Mouse (Mus musculus) heart, postnatal 36 days (tissue): ENCODE measurements at regions not wholly inside any gene's neighbourhood (a gene's known extent, or its start where the extent isn't known, plus 50 kb on each side); places are given as distances from the start of the nearest gene placed in this dataset.
A peak's percentile ranks its signal among the peaks of the same experiment; 100 is the strongest.

Experiments used
- DNase-seq, 2 experiments: peaks; one replicate each; pipeline ENCODE4 v3.0.0; 2021 to 2022
- intact Hi-C: fragments of 180-260 bp; cut with DNase I; formaldehyde crosslinking; loops from one replicate; pipeline ENCODE4 v1.15.1; 2025

GRCm38 (mm10) chr7:94798101-94798500, 1372.9 kb upstream of the Tenm4 start:
- no peak for DNase-seq
- intact Hi-C loops, result no loop called here

GRCm38 (mm10) chr7:94841197-94841596, 1329.8 kb upstream of the Tenm4 start:
- DNase-seq, result no peak
- intact Hi-C loops, result no loop called here

DNA sequence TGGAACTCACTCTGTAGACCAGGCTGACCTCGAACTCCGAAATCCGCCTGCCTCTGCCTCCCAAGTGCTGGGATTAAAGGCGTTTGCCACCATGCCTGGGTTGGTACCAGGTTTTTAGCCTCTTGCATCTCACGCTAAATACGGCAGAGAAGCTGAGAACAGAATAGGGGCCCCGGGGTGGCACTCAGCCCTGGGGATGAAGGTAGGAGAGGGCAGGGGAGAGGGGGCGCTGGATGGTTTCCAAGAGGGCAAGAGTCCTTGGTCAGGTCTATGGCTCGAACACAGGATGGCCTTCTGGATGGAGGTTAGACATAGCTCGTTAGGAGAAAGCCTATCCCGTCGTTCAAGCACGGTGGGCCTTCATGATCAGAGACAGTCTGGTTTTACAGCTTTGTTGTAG, 1319.7 kb upstream of the Tenm4 start:
- DNase-seq, result peak in 1 of 2 experiments; percentile 0
- intact Hi-C loops, result no loop called here

DNA sequence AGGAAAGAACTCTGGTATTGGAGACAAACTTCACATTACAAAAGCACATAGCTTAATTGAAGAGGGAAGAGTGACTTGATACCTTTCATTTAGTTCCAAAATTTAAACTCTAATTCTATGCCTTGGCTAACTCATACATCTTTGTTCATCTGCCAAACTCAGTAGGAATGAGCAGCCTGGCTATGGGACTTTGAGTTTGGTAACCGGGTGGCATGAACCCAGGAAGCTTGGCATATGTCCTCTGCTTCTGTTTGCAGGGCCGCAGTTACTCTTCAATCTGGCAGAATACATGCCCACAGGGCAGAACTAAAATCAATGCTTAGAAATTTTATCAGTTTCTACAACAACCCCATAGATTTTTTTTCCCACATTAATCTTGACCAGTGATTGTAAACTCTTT, 1314.4 kb upstream of the Tenm4 start:
- intact Hi-C loops, result no loop called here
- DNase-seq, result no peak

- intact Hi-C loops, result no loop called here
- DNase-seq, result no peak
Measured at GRCm38 (mm10) chr7:94890711-94891430, 1280.2 kb upstream of the Tenm4 start.

GRCm38 (mm10) chr7:94898088-94898487, 1273.0 kb upstream of the Tenm4 start:
- DNase-seq, result no peak
- intact Hi-C loops, result no loop called here

GRCm38 (mm10) chr7:94926547-94927123, 1244.4 kb upstream of the Tenm4 start:
- DNase-seq, result no peak
- intact Hi-C loops, result no loop called here

GRCm38 (mm10) chr7:94963758-94964299, 1207.2 kb upstream of the Tenm4 start:
- intact Hi-C loops, result no loop called here
- no peak for DNase-seq

GRCm38 (mm10) chr7:94967601-94968000, 1203.4 kb upstream of the Tenm4 start:
- no peak for DNase-seq
- intact Hi-C loops, result no loop called here

- no peak for DNase-seq
- intact Hi-C loops, result no loop called here
Measured at GRCm38 (mm10) chr7:94975037-94975775, 1195.8 kb upstream of the Tenm4 start.

GRCm38 (mm10) chr7:94996258-94996657, 1174.8 kb upstream of the Tenm4 start:
- intact Hi-C loops, result no loop called here
- no peak for DNase-seq

DNA sequence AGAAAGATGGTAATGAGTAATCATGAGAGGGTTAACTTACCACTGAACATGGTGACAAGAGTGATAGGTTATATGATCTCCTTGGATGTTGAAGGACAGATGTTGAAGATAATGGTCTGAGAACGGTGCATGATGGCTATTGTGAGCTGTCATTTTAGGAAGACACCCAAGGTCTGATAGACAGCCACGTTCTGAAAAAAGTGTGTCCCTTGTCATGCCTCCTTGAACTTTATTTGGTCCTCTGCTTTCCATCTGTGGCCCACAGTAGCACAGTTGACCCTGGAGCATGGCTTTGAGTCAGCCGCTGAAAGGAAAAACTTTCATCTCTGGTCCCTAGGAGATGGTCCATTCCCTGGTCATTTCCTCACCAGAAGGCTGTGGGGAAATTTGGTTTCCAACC, 1166.9 kb upstream of the Tenm4 start:
- DNase-seq, result no peak
- intact Hi-C loops, result no loop called here

DNA sequence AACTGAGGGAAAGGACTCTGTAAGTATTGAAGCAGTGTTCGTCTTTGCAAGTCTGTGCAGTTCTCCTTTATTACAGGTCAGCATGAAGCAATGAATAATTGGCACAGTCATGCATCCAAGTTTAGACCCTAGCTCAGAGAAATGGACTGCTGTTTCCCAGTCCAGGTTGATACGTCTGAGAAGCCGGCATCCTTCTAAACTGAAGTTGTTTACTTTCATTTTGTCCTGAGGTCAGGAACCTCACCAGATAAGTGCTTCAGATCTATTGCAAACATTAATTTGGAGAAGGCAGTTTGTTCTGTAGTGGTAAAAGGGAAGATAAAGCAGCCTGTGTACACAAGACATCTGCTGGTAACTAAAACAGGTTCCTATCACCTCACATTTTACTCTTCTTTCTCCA, 1165.6 kb upstream of the Tenm4 start:
- intact Hi-C loops, result no loop called here

GRCm38 (mm10) chr7:95008896-95009430, 1162.1 kb upstream of the Tenm4 start:
- intact Hi-C loops, result no loop called here

More for the DNA sequence above, 1165.6 kb upstream of the Tenm4 start:
- DNase-seq, result no peak

GRCm38 (mm10) chr7:95020285-95020684, 1150.8 kb upstream of the Tenm4 start:
- intact Hi-C loops, result no loop called here

More at GRCm38 (mm10) chr7:95008896-95009430, 1162.1 kb upstream of the Tenm4 start:
- DNase-seq, result no peak

DNA sequence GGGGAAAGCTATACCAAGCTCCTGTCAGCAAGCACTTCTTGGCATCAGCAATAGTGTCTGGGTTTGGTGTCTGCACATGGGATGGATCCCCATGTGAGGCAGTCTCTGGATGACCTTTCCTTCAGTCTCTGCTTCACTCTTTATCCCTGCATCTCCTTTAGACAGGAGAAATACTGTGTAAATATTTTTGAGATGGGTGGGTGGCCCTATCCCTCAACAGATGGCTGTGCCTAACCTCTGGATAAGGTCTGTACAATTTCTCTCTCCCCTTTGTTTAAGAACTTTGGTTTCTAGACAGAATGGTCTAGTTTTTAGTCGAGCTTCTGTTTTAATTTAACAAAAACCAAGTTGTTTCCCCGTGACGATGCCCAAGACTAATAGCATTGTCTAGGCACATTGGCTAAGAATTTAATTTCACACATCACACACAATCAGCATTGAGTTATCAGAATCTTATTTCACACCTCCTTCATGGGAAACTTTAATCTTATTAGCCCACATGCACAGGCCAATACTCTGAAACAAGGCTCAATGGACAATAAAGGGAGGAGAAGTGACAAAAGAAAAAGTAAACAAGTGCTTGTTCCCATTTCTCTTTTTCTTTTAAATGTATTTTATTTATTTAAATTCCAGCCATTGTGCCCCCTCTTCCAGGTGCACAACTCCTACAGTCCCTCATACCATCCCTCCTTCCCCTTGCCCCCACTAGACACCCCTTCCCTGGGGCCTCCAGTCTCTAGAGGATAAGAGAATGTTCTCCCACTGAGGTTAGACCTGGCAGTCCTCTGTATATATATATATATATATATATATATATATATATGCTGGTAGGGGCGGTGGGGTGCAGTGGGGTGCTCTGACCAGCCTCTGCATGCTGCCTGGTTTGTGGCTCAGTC, 1142.9 kb upstream of the Tenm4 start:
- intact Hi-C loops, result no loop called here

More at GRCm38 (mm10) chr7:95020285-95020684, 1150.8 kb upstream of the Tenm4 start:
- no peak for DNase-seq

More for the DNA sequence above, 1142.9 kb upstream of the Tenm4 start:
- no peak for DNase-seq
